Comparison of ENCODE assay signal across 26 mouse cellular contexts in genomic region chr6:128164632-128165031, GRCm38 (mm10).
"Had no signal": no experiment of that assay in that cellular context is flagged by ENCODE, and none has a peak within 500 bp of the region (broad histone marks: within the 10 kb centered on the region; RNA-seq: fewer than 3 reads in every experiment).

No protein-coding gene starts in this region.

- H3K4me2 ChIP-seq: embryonic facial prominence, embryonic 12.5 days; embryonic facial prominence, embryonic 13.5 days; embryonic facial prominence, embryonic 15.5 days; forebrain, embryonic 12.5 days; forebrain, embryonic 13.5 days; forebrain, embryonic 15.5 days had no signal

- H3K4me1 ChIP-seq: embryonic facial prominence, embryonic 12.5 days; forebrain, embryonic 12.5 days; forebrain, embryonic 13.5 days had no signal

- DNase-seq: cerebellum, adult 9-11 months; cerebellum, postnatal 10 days; cerebellum, postnatal 14 days; cerebellum, postnatal 25 days; cerebellum, postnatal 36 days; embryo, embryonic 11 days; forebrain, postnatal 0 days; gastrocnemius, adult 2 months; gastrocnemius, postnatal 10 days; gastrocnemius, postnatal 14 days; gastrocnemius, postnatal 25 days; gastrocnemius, postnatal 36 days; heart, adult 11 months; heart, adult 18-20 months; heart, adult 2 months had no signal

- H3K27me3 ChIP-seq: embryonic facial prominence, embryonic 12.5 days; embryonic facial prominence, embryonic 13.5 days; embryonic facial prominence, embryonic 15.5 days; forebrain, embryonic 12.5 days; forebrain, embryonic 13.5 days; forebrain, embryonic 15.5 days had no signal

- H3K36me3 ChIP-seq: embryonic facial prominence, embryonic 10.5 days; embryonic facial prominence, embryonic 12.5 days; embryonic facial prominence, embryonic 13.5 days; embryonic facial prominence, embryonic 15.5 days; forebrain, embryonic 10.5 days; forebrain, embryonic 12.5 days; forebrain, embryonic 15.5 days had no signal

- H3K9me3 ChIP-seq: embryonic facial prominence, embryonic 10.5 days; embryonic facial prominence, embryonic 12.5 days; embryonic facial prominence, embryonic 13.5 days; embryonic facial prominence, embryonic 15.5 days; forebrain, embryonic 10.5 days; forebrain, embryonic 12.5 days; forebrain, embryonic 13.5 days; forebrain, embryonic 15.5 days had no signal

- H3K9ac ChIP-seq: embryonic facial prominence, embryonic 12.5 days; embryonic facial prominence, embryonic 13.5 days; embryonic facial prominence, embryonic 15.5 days; forebrain, embryonic 12.5 days; forebrain, embryonic 13.5 days; forebrain, embryonic 15.5 days; forebrain, postnatal 0 days had no signal

- ATAC-seq: forebrain, embryonic 13.5 days; forebrain, embryonic 14.5 days; forebrain, embryonic 15.5 days; forebrain, embryonic 16.5 days; forebrain, postnatal 0 days had no signal

- H3K4me3 ChIP-seq: embryonic facial prominence, embryonic 10.5 days; embryonic facial prominence, embryonic 12.5 days; embryonic facial prominence, embryonic 13.5 days; embryonic facial prominence, embryonic 15.5 days; erythroblast, embryonic 14.5 days; forebrain, embryonic 10.5 days; forebrain, embryonic 12.5 days; forebrain, embryonic 13.5 days; forebrain, embryonic 15.5 days; gastrocnemius, adult 2 months; heart, adult 2 months had no signal

- H3K27ac ChIP-seq: embryonic facial prominence, embryonic 10.5 days; embryonic facial prominence, embryonic 12.5 days; embryonic facial prominence, embryonic 13.5 days; embryonic facial prominence, embryonic 15.5 days; forebrain, embryonic 10.5 days; forebrain, embryonic 12.5 days; forebrain, embryonic 13.5 days; forebrain, embryonic 15.5 days; gastrocnemius, adult 2 months; heart, adult 2 months had no signal
